ENCODE assay signal across 9 mouse cellular contexts in genomic region chr14:29895332-29895988, GRCm38 (mm10).
DNase-seq lines count a peak whose midpoint lies in the region; ATAC-seq and TF ChIP-seq lines count a peak whose summit lies in the region.
"Had no signal": no experiment of that assay in that cellular context is flagged by ENCODE, and none has a peak within 500 bp of the region (broad histone marks: within the 10 kb centered on the region; RNA-seq: fewer than 3 reads in every experiment).

No protein-coding gene starts in this region.

- H3K27me3 ChIP-seq in forebrain, embryonic 13.5 days: no peaks in the 10 kb centered on the region
- no peaks in the 10 kb centered on the region for H3K27me3 ChIP-seq in forebrain, embryonic 10.5 days (ENCODE audit: poor library complexity, severe bottlenecking)
- no peaks in the 10 kb centered on the region for H3K27me3 ChIP-seq in liver, postnatal 0 days (ENCODE audit: insufficient read depth, low read length)
- no peaks in the 10 kb centered on the region; the same call in 1 of the 2 replicates for H3K27me3 ChIP-seq in stomach, embryonic 16.5 days (ENCODE audit: control insufficient read depth, insufficient read depth, low read length)
- no peaks in the 10 kb centered on the region for H3K27me3 ChIP-seq in midbrain, embryonic 16.5 days (ENCODE audit: control insufficient read depth, insufficient read depth, low read depth, low read length)
- H3K27me3 ChIP-seq: limb, embryonic 15.5 days had no signal

- peak; percentile 66 for ATAC-seq in forebrain, embryonic 13.5 days
- no peak for ATAC-seq in liver, postnatal 0 days
- ATAC-seq in stomach, embryonic 16.5 days (ENCODE audit: insufficient read depth, low FRiP score): peak; percentile 90
- ATAC-seq in midbrain, embryonic 16.5 days: no peak

- H3K4me1 ChIP-seq in forebrain, embryonic 13.5 days: peaks cover 10% of the 10 kb centered on the region
- H3K4me1 ChIP-seq in forebrain, embryonic 10.5 days: no peaks in the 10 kb centered on the region
- H3K4me1 ChIP-seq in liver, postnatal 0 days (ENCODE audit: insufficient read depth): no peaks in the 10 kb centered on the region
- peaks cover 11% of the 10 kb centered on the region; the same call in 1 of the 2 replicates for H3K4me1 ChIP-seq in stomach, embryonic 16.5 days (ENCODE audit: control insufficient read depth, insufficient read depth, low read length)
- H3K4me1 ChIP-seq in midbrain, embryonic 16.5 days (ENCODE audit: control insufficient read depth, insufficient read depth, low read length): no peaks in the 10 kb centered on the region

- H3K27ac ChIP-seq in forebrain, embryonic 13.5 days: no peak overlapping the region; the same call in 1 of the 2 replicates
- no peak overlapping the region for H3K27ac ChIP-seq in forebrain, embryonic 10.5 days
- H3K27ac ChIP-seq in liver, postnatal 0 days (ENCODE audit: low read depth): no peak overlapping the region
- H3K27ac ChIP-seq in stomach, embryonic 16.5 days (ENCODE audit: low read length): peak overlapping the region; percentile 25; the same call in 1 of the 2 replicates
- H3K27ac ChIP-seq in midbrain, embryonic 16.5 days (ENCODE audit: low read length): no peak overlapping the region
- H3K27ac ChIP-seq: limb, embryonic 15.5 days had no signal

- H3K36me3 ChIP-seq in forebrain, embryonic 13.5 days (ENCODE audit: poor library complexity, severe bottlenecking): no peaks in the 10 kb centered on the region
- no peaks in the 10 kb centered on the region for H3K36me3 ChIP-seq in forebrain, embryonic 10.5 days (replicated peaks)
- H3K36me3 ChIP-seq in liver, postnatal 0 days (replicated peaks; ENCODE audit: insufficient read depth, low read length): no peaks in the 10 kb centered on the region
- H3K36me3 ChIP-seq in stomach, embryonic 16.5 days (ENCODE audit: control insufficient read depth, insufficient read depth, low read length): no peaks in the 10 kb centered on the region
- no peaks in the 10 kb centered on the region for H3K36me3 ChIP-seq in midbrain, embryonic 16.5 days (ENCODE audit: control insufficient read depth, insufficient read depth, low read length)
- H3K36me3 ChIP-seq: limb, embryonic 15.5 days had no signal

- H3K9ac ChIP-seq in forebrain, embryonic 13.5 days: no peak overlapping the region
- H3K9ac ChIP-seq in liver, postnatal 0 days (replicated peaks): no peak overlapping the region
- no peak overlapping the region for H3K9ac ChIP-seq in stomach, embryonic 16.5 days (ENCODE audit: low read length)
- no peak overlapping the region for H3K9ac ChIP-seq in midbrain, embryonic 16.5 days (ENCODE audit: low read depth, low read length)
- H3K9ac ChIP-seq: limb, embryonic 15.5 days had no signal

- no peaks in the 10 kb centered on the region for H3K9me3 ChIP-seq in forebrain, embryonic 13.5 days (replicated peaks)
- H3K9me3 ChIP-seq in forebrain, embryonic 10.5 days: no peaks in the 10 kb centered on the region
- no peaks in the 10 kb centered on the region for H3K9me3 ChIP-seq in liver, postnatal 0 days (ENCODE audit: low read length)
- H3K9me3 ChIP-seq in stomach, embryonic 16.5 days (replicated peaks; ENCODE audit: control insufficient read depth, low read length): no peaks in the 10 kb centered on the region
- no peaks in the 10 kb centered on the region for H3K9me3 ChIP-seq in midbrain, embryonic 16.5 days (replicated peaks; ENCODE audit: control insufficient read depth, low read length, poor library complexity, severe bottlenecking)
- H3K9me3 ChIP-seq: limb, embryonic 15.5 days had no signal

- 81% methylated on average over 2 of the region's 2 CpGs for WGBS in forebrain, embryonic 13.5 days
- WGBS in forebrain, embryonic 10.5 days: 92% methylated on average over 2 of the region's 2 CpGs
- 74% methylated on average over 2 of the region's 2 CpGs for WGBS in liver, postnatal 0 days (ENCODE audit: insufficient replicate concordance)
- WGBS in stomach, embryonic 16.5 days: 68% methylated on average over 2 of the region's 2 CpGs
- WGBS in midbrain, embryonic 16.5 days: 70% methylated on average over 2 of the region's 2 CpGs

- TF ChIP-seq CTCF in liver, postnatal 0 days (IDR thresholded peaks at IDR 0.05; ENCODE audit: low read depth): no peak

- no peak for TF ChIP-seq EP300 in liver, postnatal 0 days (IDR thresholded peaks at IDR 0.05; ENCODE audit: low read depth)

- no peak overlapping the region for H3K4me3 ChIP-seq in forebrain, embryonic 13.5 days
- no peak overlapping the region for H3K4me3 ChIP-seq in forebrain, embryonic 10.5 days
- H3K4me3 ChIP-seq in liver, postnatal 0 days (ENCODE audit: low read depth, low read length): no peak overlapping the region
- H3K4me3 ChIP-seq in stomach, embryonic 16.5 days (replicated peaks; ENCODE audit: low read length): no peak overlapping the region
- no peak overlapping the region for H3K4me3 ChIP-seq in midbrain, embryonic 16.5 days (ENCODE audit: low read depth, low read length)
- H3K4me3 ChIP-seq: limb, embryonic 15.5 days had no signal

- intact Hi-C loops in heart, postnatal 10 days (cut with DNase I): loop anchor here (5.0 kb wide), 1 partner anchor 42 kb away; no protein-coding TSS in a partner anchor

- no peak overlapping the region for H3K4me2 ChIP-seq in forebrain, embryonic 13.5 days
- no peak overlapping the region for H3K4me2 ChIP-seq in liver, postnatal 0 days (ENCODE audit: low read depth, low read length)
- H3K4me2 ChIP-seq in stomach, embryonic 16.5 days (ENCODE audit: low read depth, low read length): no peak overlapping the region
- H3K4me2 ChIP-seq in midbrain, embryonic 16.5 days (ENCODE audit: low read length): no peak overlapping the region
- H3K4me2 ChIP-seq: limb, embryonic 15.5 days had no signal

- DNase-seq in forebrain, embryonic 10.5 days (ENCODE audit: extremely low spot score, low spot score): no peak
- peak; percentile 23 for DNase-seq in urinary bladder, postnatal 25 days (ENCODE audit: low spot score)
- DNase-seq in urinary bladder, postnatal 10 days (ENCODE audit: low spot score): no peak
- DNase-seq in heart, postnatal 10 days: peak; percentile 83 to 86
- peak; percentile 45 for DNase-seq in liver, postnatal 0 days

Comparison
In these comparisons a context has a peak if more than half of its experiments do, and no peak if none do; other contexts are left out.
1. DNase-seq: peak in urinary bladder, postnatal 25 days (single experiment), heart, postnatal 10 days (2 of 2) and liver, postnatal 0 days (single experiment); none in forebrain, embryonic 10.5 days (single experiment) and urinary bladder, postnatal 10 days (single experiment).
2. ATAC-seq: peak in forebrain, embryonic 13.5 days (single experiment) and stomach, embryonic 16.5 days (single experiment); none in liver, postnatal 0 days (single experiment) and midbrain, embryonic 16.5 days (single experiment).